Mouse (Mus musculus): ENCODE measurements at regions not wholly inside any gene's neighbourhood (a gene's known extent, or its start where the extent isn't known, plus 50 kb on each side); places are given as distances from the start of the nearest gene placed in this dataset.
"Not testable (repeated sequence)": the region's sequence is repeated elsewhere in the genome, so short reads cannot be mapped to it uniquely, and the experiment has no call there.

DNA sequence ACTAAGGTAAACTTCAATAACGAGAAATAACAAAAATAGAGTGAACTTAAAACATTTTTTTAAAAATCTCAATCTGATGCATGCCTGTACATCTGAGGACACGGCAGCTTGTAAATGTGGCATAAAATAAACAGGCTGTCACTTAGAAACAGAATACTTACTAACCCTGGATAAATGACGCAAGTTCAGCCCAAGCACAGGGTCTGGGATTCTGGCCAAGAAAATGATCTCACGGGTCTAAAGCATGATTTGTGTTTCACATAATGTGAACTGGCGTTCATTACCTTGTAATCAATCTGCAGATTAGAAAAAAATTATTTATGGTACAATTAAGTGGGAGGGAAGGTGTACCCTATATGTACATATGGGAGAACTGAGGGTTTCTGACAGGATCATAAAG, 512.1 kb upstream of the Vrk2 start:
- peak; percentile 10 for DNase-seq (ENCODE audit: low spot score)

GRCm38 (mm10) chr11:27102906-27103305, 509.1 kb upstream of the Vrk2 start:
- no peak for DNase-seq (ENCODE audit: low spot score)

DNA sequence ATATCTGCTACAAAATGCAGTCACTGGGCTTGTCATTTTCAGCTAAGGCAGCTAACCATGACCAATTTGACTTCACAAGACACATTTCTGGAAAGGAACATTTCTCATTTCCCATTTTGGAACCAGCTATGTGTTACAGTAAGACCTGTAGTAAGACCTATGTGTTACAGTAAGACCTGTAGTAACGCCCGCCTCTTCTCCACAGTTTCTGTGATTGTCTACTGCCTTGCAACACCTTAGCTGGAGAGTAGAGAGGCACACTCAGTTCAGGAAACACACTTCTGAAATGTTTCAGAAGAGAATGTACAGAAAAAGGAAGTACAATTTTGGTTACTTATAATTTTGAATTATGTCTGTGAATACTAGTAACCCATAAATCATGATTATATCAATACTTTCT, 508.2 kb upstream of the Vrk2 start:
- no peak for DNase-seq (ENCODE audit: low spot score)

GRCm38 (mm10) chr11:27096615-27097014, 502.8 kb upstream of the Vrk2 start:
- no peak for DNase-seq (ENCODE audit: low spot score)

DNA sequence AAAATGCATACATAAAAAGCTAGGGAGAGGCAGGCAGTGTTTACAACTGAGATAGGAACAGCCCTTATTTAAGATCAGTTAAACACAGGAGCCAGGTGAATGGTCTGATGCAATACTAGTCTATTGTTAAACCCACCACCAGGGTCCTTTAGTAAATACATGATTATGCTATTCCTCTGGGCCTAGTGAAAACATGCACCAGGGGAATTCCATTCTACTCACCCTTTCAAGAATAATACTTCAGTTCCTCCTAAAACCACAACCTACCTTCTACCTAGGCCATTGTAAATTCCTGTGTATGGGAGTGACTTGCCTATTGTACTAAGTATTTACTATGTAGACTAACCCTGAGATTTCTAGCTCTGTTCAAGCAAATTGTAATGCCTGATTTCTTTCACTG, 501.7 kb upstream of the Vrk2 start:
- not testable (repeated sequence) for DNase-seq (ENCODE audit: low spot score)

GRCm38 (mm10) chr11:27086516-27086915, 492.7 kb upstream of the Vrk2 start:
- no peak for DNase-seq (ENCODE audit: low spot score)

DNA sequence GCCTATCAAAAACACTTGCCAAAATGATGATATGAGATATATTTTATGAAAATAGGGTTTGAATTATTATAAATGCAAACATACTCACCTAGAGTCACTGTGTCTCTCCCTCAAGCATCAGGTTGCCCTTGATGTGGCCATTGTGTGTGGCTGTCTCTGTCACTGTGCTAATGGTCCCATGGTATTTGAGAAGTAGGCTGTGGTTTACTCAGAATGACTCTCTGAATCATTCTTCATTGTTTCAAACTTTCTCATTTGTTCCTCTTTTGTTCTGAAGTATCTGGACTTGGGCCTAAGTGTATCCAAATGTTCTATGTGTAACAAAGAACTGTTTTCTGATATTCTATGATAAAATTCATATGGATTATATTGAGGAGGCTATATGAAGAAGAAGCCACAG, 487.4 kb upstream of the Vrk2 start:
- no peak for DNase-seq (ENCODE audit: low spot score)

DNA sequence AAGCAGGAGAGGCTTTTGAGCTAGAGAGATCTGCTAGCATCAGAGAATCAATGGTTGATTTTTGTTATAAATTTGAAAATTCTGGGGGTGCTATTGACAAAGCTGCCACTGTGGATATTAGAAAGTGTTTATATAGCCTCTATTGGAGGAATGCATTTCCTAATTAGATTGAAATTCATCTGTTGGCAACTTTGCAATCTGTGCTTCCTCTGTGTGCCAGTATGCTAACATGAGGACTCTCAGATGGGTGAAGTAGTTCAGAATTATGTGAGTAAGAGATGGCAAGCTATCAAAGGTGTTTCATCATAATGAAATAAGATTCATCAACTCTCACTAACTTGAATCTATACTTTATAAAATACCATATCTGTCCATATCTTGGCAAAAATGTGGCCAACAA, 476.6 kb upstream of the Vrk2 start:
- DNase-seq (ENCODE audit: low spot score): peak; percentile 31

DNA sequence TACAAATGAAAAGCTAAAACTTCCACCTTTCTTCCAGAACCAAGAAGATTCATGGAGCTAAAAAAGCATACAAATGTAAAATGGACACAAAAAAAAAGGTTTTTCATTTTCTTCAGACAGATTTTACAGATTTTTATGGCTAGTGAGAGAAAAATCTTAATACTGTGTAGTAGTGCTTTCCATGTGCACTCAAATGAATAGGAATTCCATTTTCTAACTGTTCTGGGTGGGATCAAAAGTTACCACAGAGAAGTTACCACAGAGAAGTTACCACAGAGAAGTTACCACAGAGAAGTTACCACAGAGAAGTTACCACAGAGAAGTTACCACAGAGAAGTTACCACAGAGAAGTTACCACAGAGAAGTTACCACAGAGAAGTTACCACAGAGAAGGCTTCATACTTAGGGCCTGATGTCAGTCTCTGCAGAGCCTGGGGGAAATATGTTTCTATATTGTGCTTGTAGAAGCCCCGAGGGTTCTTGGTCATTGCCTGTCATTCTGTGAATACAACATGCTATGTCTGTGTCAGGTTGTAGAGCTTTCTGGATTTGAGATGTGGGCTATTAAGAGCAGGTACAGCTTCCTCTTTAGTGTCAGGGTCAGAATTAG, 433.5 kb upstream of the Vrk2 start:
- DNase-seq (ENCODE audit: low spot score): no peak

DNA sequence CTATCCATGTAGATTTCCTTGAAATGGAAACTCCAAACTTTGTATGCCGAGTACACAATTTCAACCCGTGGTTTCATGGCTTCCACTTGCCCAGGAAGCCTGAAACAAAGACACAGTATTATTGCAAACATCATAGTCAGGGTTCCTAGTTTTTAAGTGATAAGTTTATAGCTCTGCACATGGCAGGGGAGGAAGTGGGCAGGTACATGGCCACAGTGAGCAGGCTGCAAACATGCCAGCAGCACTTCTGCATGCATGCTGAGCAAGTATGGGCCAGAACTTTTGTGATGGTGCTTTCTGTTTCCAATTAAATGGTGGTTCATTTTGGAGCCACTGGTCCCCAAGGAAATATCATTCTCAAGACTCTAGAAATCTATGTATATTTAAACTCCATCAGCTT, 431.7 kb upstream of the Vrk2 start:
- no peak for DNase-seq (ENCODE audit: low spot score)

GRCm38 (mm10) chr11:26996292-26997099, 402.7 kb upstream of the Vrk2 start:
- peak; percentile 55 for DNase-seq (ENCODE audit: low spot score)

- DNase-seq (ENCODE audit: low spot score): no peak
Observed at GRCm38 (mm10) chr11:26981216-26981615, 387.4 kb upstream of the Vrk2 start.

GRCm38 (mm10) chr11:26972533-26973081, 378.8 kb upstream of the Vrk2 start:
- DNase-seq (ENCODE audit: low spot score): no peak

- no peak for DNase-seq (ENCODE audit: low spot score)
Observed at GRCm38 (mm10) chr11:26971161-26971560, 377.4 kb upstream of the Vrk2 start.

GRCm38 (mm10) chr11:26967427-26967826, 373.6 kb upstream of the Vrk2 start:
- DNase-seq (ENCODE audit: low spot score): no peak

DNA sequence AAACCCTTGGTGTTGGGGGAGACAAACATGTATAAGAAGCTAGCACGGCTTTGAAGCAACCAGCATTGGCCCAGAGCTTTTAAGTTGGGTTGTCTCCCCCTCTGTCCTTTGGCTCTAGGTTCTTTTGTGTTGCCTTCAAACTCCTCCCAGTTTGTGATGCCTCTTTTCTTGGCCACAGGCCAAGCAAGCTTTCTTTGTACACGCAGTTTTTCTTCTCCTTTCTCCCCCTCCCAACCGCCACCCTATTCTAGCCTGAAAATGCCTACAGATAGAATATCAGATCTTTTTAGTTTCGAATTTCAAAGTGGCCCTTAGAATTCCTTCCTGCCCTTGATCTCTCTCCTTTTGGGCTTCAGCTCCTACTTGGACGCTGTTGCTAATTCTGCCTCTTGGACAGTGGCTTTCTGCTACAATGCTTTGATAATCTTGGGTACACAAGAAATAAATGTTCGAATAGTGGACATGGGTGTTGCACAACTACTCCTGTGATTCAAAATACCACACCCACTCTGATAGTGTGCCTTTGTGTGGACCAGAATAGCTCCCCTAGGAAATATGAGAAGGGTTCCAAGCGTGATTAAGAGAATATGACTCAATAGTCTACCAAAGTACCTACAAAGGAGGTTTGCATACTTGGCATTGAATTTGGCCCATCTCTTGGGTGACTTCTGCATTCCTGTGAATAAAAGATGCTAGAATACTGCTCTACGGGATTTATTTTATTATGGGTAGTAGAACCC, 369.3 kb upstream of the Vrk2 start:
- no peak for DNase-seq (ENCODE audit: low spot score)

DNA sequence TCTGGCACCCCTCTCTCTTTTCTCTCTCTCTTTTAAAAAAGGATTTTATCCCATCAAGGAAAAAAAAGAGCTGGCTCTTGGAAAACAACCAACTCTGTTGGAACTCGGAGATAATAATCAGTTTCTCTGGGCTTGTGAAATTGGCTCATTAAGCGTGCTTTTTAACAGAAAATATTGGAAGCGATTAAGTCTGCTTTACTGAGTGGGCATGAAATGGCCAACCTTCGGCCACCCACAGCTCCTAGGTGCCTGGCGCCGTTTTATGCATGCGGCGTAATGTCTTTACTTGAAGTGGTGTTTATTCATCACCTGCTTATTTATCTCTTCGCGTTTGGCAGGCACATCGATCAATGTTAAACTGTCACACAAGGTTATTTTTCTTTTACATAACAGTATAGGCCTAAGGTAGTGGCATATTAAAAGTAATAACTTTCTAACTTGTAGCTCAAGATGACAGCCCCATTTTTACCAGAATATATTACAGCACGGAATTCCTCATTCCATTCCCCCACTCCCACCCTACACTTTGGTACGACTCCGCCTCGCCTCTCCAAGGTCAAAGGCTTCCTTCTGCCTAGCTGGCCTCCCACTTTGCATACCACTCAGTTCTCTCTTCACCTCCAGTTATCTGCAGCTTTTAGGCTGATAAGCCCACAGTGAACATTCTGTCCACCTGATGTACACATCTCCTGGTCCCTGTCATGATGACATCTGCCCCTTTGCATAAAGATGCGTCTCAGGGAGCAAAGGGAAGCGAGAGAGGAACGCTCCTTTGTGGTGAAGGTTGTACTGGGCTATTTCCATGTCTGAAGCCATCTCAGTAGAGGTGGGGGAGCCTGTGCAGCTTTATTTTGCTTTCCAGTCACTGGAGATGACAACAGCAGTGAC, 368.5 kb upstream of the Vrk2 start:
- DNase-seq (ENCODE audit: low spot score): no peak

- DNase-seq (ENCODE audit: low spot score): peak; percentile 75
Observed at GRCm38 (mm10) chr11:26961336-26961980, 367.7 kb upstream of the Vrk2 start.

DNA sequence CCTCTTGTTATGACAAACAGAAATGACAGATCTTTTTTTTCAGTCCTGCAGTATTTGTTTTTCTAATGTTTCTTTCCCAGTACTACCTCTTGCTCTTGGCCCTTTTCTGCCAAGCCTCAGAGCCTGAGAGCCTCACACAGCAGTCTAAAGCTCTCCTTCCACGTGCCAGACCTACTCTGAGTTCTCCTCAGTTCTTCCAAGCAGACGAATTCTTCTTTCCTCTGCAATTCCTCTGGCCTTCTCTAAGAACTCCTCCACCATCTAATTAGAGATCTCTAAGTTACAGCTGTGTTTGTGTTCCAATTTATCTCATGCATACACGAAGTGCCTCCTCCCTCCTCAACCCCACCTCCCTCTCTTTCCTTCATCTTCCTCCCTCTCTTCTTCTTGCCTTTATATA, 362.4 kb upstream of the Vrk2 start:
- DNase-seq (ENCODE audit: low spot score): no peak

DNA sequence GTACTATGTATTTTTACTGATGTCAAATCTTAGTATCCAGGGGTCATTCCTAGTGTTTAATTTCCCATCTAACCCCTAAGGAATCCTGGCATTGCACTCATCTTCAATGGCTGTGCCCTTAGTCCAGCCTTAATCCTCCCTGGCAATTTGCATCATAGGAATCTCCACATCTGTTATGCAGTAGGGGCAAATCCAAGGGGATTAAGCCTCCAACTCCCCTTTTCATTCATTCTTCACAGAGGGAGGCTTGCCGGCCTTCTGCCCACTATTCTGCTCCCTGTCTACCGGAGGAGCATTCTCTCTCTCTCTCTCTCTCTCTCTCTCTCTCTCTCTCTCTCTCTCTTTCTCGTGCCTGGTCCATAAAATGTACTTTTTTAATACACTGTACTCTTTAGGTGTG, 338.0 kb upstream of the Vrk2 start:
- no peak for DNase-seq (ENCODE audit: low spot score)

DNA sequence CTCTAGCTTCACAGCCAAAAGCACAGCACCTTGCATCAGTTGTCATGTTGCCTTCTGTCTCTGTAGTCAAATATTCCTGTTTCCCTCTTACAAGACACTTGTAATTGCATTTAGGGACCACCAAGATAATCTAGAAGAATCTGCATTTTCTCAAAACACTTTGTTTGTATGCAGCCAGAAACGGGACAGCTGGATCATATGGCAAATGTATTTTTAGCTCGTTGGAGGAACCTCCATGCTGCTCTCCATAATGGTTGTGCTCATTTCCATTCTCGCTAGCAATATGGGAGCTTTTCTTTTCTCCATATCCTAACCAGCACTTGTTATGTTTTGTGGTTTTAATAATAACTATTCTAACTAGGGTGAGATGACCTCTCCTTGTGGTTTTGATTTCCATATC, 313.3 kb upstream of the Vrk2 start:
- DNase-seq (ENCODE audit: low spot score): no peak
